Mouse (Mus musculus) midbrain, embryonic 16.5 days (tissue): Measurements from ENCODE around the gene Syk. TPM values are rescaled to one million over a fixed set of nuclear protein-coding genes. Genes with fewer than 3 reads are reported as not detected.

Source experiments
- ATAC-seq: fragments of 200-750 bp; cut with Nextera tagmentation; 2 replicates; pipeline ENCODE4 v1.8.0; 2017; ENCODE audit warnings: moderate TSS enrichment
- H3K27ac ChIP-seq: fragments of 300-500 bp; sonication (generic); 2 replicates; pipeline ENCODE4 v1.5.1; 2014; ENCODE audit warnings: mild to moderate bottlenecking, low read length, mixed read lengths
- H3K27me3 ChIP-seq: fragments of 300-500 bp; sonication (generic); 2 replicates; pipeline ENCODE4 v1.6.1; 2014; ENCODE audit warnings: low read depth, low read length, mixed read lengths; ENCODE audit not compliant: control insufficient read depth, insufficient read depth
- H3K36me3 ChIP-seq: fragments of 300-500 bp; sonication (generic); 2 replicates; pipeline ENCODE4 v1.6.1; 2014; ENCODE audit warnings: mild to moderate bottlenecking, low read length, moderate library complexity, mixed read lengths; ENCODE audit not compliant: control insufficient read depth, insufficient read depth
- H3K4me1 ChIP-seq: fragments of 300-500 bp; sonication (generic); 2 replicates; pipeline ENCODE4 v1.6.1; 2014; ENCODE audit warnings: mild to moderate bottlenecking, low read length, mixed read lengths; ENCODE audit not compliant: control insufficient read depth, insufficient read depth
- H3K4me2 ChIP-seq: fragments of 300-500 bp; sonication (generic); 2 replicates; pipeline ENCODE4 v1.6.1; 2014; ENCODE audit warnings: mild to moderate bottlenecking, low read length, mixed read lengths
- H3K4me3 ChIP-seq: fragments of 300-500 bp; sonication (generic); 2 replicates; pipeline ENCODE4 v1.5.1; 2014; ENCODE audit warnings: low read depth, mild to moderate bottlenecking, low read length, moderate library complexity, mixed read lengths
- H3K9ac ChIP-seq: fragments of 300-500 bp; sonication (generic); 2 replicates; pipeline ENCODE4 v1.6.1; 2014; ENCODE audit warnings: low read depth, low read length, mixed read lengths
- H3K9me3 ChIP-seq: fragments of 300-500 bp; sonication (generic); replicated peaks from 2 replicates; pipeline ENCODE4 v1.6.1; 2014; ENCODE audit warnings: mild to moderate bottlenecking, low read length, mixed read lengths; ENCODE audit not compliant: control insufficient read depth, poor library complexity, severe bottlenecking
- WGBS: fragments of 180-500 bp; shearing (Covaris S2); extraction: QIAGEN DNeasy Blood & Tissue Kit; methylation state at CpG from one replicate; pipeline ENCODE4 v1.1.7; 2014; 5-methylcytosine and 5-hydroxymethylcytosine counted together
- polyA plus RNA-seq: library from polyadenylated mRNA; unstranded; fragments of >200 nt; fragmentation: Nextera tagmentation; extraction: Ambion mirVana; gene quantifications from 2 replicates; pipeline ENCODE4 v1.2.1, GENCODE M21; 2015

The Syk gene
- polyA plus RNA-seq = 1.1 and 1.2 TPM in 2 replicates

DNA sequence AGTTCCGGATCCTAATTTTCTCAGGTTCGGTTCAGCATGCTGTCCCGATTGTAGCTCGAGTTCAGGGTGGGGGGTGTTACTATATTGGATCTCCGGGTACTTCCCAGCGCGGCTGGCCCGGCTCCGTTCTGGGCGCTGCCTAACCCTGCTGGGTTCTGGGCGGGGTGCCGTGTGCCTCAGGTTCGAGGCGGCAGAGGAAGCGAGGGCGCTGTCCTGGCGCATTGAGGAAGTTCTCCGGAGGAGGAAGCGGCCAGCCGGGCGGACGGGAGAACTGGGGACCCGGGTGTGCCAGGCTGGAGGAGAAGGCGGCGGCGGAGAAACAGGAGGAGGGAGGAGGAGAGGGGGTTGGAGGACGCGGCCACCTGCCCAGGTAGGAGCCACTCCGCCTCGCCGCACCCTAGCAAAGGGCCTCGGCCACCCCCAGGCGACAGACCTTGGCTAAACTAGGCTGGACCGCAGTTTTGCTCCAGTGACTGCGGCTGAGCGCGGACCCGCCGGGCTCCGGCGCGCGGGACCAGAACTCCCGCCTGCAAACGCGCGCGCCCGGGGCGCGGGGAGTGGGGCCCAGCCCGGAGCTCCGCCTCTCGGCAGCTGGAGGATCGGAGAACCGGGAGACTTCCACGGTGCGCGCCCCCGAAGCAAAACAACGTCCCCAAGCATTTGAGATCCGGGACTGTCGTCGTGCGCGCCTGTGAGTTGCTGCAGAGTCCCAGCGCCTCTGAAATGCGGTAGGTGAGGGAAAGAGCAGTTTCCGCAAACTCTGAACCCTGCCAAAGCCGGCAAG lies at the start of gene Syk:
TSS of gene Syk (plus strand) at position 296 of the 784 bp plus-strand sequence.
- Histone ChIP-seq H3K4me2 (peak within 1 kb of the TSS; percentile 98), H3K27ac (no peak within 1 kb of the TSS), H3K9ac (peak within 1 kb of the TSS; percentile 63), H3K9me3 (no peaks in the 10 kb centered on the region), H3K27me3 (peaks cover 18% of the 10 kb centered on the region), H3K36me3 (no peaks in the 10 kb centered on the region), H3K4me3 (peak within 1 kb of the TSS; percentile 61), H3K4me1 (peaks cover 4% of the 10 kb centered on the region; the same call in 1 of the 2 replicates)
- ATAC-seq = peak; percentile 56; the same call in 1 of the 2 replicates
- under 1% methylated on average over 70 of the region's 70 CpGs for WGBS

DNA sequence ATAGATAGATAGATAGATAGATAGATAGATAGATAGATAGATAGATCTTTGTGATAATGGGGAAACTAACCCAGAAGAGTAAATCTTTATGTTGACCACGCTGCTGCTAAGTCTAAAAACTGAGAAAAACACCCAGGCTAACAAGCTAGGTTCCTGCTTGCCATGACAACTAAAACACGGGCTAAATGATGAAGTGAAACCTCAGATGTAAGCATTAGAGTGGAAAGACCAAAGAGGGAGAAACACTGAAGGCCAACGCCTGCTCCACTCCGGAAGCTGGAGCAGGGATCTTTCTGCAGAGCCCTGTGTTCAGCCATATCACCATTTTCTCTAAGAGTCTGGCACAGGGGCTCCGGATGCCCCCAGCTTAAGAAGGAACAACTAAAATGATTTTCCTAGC lies 49.3 kb upstream of the Syk start:
- H3K9ac ChIP-seq = no peak overlapping the region
- H3K9me3 ChIP-seq = no peaks in the 10 kb centered on the region
- H3K4me2 ChIP-seq = no peak overlapping the region
- no peak overlapping the region for H3K4me3 ChIP-seq
- H3K27me3 ChIP-seq = 0 out of 2 replicates have a peak, but pooled peaks cover 2% of the 10 kb centered on the region
- no peaks in the 10 kb centered on the region for H3K36me3 ChIP-seq
- H3K4me1 ChIP-seq = peaks cover 2% of the 10 kb centered on the region; the same call in 1 of the 2 replicates
- no peak overlapping the region for H3K27ac ChIP-seq
- no peak for ATAC-seq
- WGBS = 77% methylated on average over 5 of the region's 5 CpGs

DNA sequence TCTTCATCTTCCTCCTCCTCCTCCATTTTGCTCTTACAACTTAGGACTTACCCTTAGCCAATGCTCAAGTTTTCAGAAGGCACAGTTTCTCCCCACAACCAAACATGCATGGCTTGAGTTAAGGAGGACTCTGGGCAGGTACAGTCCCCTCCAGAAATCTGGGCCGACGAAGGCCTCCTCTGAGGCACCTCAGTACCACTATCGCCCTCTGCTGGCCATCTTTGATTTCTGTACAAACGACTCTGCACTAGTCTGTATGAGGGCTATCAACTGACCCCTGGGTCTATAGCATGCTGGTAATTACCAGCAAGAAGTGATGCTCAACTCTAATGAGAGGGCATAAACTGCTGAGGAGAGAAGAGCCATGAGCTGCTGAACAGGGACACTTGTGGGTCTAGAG lies 47.4 kb upstream of the Syk start:
- H3K9ac ChIP-seq = no peak overlapping the region
- H3K9me3 ChIP-seq = no peaks in the 10 kb centered on the region
- under 1% methylated on average over 4 of the region's 4 CpGs for WGBS
- no peaks in the 10 kb centered on the region for H3K36me3 ChIP-seq
- no peaks in the 10 kb centered on the region for H3K4me1 ChIP-seq
- no peak overlapping the region for H3K4me3 ChIP-seq
- no peak overlapping the region for H3K4me2 ChIP-seq
- H3K27me3 ChIP-seq = 0 out of 2 replicates have a peak, but pooled peaks cover 2% of the 10 kb centered on the region
- ATAC-seq = no peak
- no peak overlapping the region for H3K27ac ChIP-seq

DNA sequence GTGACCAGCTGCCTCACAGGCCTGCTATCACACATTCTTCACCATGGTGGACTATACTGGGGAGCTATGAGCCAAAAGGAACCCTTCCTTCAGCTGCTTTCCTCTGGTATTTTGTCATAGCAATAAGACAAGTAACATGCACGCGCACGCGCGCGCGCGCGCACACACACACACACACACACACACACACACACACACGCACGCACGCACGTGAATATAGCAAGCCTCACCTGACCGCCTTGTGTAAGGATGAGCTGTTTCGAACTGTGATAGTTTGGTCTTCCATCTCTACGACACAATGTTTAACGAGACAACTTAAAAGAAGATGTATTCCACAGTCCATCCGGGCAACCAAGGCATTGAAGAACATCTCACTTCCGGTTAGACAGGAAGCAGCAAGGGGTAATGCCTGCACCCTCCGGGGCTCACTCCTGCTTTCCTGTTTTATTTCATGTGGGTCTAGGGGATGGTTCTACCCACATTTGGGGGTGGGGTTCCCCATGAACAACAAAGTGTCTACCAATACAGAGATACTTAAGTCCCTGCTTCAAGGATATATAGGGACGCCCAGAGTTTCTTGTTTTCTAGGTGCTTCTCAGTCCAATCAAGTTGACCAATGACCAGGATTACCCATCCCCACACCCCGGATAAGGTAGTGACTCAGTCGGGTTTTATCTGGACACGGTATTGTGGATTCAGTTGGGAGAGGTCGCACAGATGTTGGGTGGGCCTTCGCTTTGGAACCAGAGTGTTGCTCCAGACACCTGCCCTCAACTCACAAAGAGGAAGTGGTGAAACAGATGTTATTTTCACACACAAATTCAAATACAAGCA lies 45.0 kb upstream of the Syk start:
- 0 out of 2 replicates have a peak, but pooled peaks cover 2% of the 10 kb centered on the region for H3K27me3 ChIP-seq
- H3K4me2 ChIP-seq = no peak overlapping the region
- no peak for ATAC-seq
- WGBS = 95% methylated on average over 26 of the region's 26 CpGs
- H3K9me3 ChIP-seq = no peaks in the 10 kb centered on the region
- no peak overlapping the region for H3K4me3 ChIP-seq
- H3K36me3 ChIP-seq = no peaks in the 10 kb centered on the region
- no peak overlapping the region for H3K27ac ChIP-seq
- H3K9ac ChIP-seq = no peak overlapping the region
- H3K4me1 ChIP-seq = 0 out of 2 replicates have a peak, but pooled peaks cover 6% of the 10 kb centered on the region

DNA sequence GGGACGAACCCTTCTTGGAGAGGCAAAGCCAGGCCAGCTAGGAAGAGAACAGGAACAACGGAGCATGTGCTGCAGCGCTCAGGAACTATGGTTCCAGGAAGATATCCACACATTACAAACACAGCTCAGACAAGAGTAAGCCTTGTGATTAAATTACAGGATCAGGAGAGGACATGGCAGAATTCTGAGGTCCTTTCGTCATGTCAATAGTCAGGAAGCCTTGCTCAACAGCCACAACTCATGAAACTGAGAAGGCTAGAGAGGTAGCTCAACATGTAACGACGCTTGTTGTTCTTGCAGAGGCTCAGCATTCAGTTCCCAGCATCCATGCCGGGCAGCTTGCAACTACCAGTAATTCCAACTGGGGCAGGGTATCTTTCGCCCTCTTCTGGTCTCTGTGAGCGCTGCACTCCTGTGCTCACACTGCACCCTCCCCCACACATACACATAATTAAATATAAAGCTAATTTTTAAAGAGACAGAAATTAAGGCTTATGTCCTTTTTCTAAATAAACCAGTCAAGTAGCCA lies 44.3 kb upstream of the Syk start:
- WGBS = 92% methylated on average over 9 of the region's 9 CpGs
- H3K4me1 ChIP-seq = 0 out of 2 replicates have a peak, but pooled peaks cover 6% of the 10 kb centered on the region
- no peaks in the 10 kb centered on the region for H3K36me3 ChIP-seq
- no peak overlapping the region for H3K4me3 ChIP-seq
- H3K4me2 ChIP-seq = no peak overlapping the region
- H3K27me3 ChIP-seq = 0 out of 2 replicates have a peak, but pooled peaks cover 2% of the 10 kb centered on the region
- no peaks in the 10 kb centered on the region for H3K9me3 ChIP-seq
- H3K27ac ChIP-seq = no peak overlapping the region
- no peak overlapping the region for H3K9ac ChIP-seq
- ATAC-seq = no peak

DNA sequence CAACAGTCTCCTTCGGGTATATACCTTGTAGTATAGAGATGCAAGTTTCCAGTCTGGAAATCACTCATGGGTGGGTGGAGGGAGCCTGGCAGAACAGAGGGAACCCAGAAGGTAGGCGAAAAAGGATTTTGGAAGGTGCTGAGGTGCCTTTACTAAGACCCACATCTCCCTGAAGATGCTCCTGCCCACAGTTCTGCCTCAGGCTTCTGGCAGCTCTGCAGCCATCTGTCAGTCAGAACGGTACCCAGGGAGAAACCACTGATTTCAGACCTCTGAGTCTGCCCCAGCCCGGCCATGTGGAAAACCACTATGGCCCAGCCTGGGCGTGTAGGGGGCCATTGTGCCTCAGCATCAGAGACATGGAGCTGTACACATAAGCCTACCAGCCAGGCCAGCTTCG lies 43.5 kb upstream of the Syk start:
- H3K4me1 ChIP-seq = 0 out of 2 replicates have a peak, but pooled peaks cover 6% of the 10 kb centered on the region
- no peak for ATAC-seq
- no peaks in the 10 kb centered on the region for H3K36me3 ChIP-seq
- no peak overlapping the region for H3K9ac ChIP-seq
- 84% methylated on average over 6 of the region's 6 CpGs for WGBS
- no peak overlapping the region for H3K4me3 ChIP-seq
- H3K27me3 ChIP-seq = no peaks in the 10 kb centered on the region
- no peak overlapping the region for H3K4me2 ChIP-seq
- H3K27ac ChIP-seq = no peak overlapping the region
- H3K9me3 ChIP-seq = no peaks in the 10 kb centered on the region

DNA sequence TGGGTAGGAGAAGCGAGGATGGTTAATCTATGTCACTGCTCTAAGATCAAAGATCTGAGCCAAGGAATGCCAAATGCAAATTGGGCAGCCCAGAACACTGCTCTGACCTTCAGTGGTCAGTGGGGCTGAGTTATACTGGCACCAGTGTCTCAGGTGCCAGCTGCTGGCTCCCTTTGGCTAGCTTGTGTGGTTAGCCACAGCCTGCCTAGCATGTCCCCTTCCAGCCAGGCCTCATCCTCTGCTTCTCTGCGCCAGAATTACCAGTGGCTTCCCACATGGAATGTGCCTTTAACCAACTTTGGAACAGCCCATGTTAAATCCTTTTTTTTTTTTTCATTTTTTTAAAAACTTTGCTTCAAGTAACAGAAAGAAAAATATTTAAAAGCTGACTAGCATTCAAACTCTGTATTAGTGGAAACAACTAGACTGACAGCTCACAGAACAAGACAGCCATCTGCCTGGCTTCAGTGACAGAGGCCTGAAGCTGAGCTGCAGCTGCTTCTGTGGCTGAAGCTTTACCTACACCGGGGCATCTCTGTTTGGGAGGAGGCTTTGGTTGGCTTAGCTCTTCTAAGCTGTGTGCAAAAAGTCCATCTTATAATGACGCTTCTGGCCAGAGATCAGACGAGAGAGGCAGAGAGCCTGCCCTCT lies 41.5 kb upstream of the Syk start:
- 0 out of 2 replicates have a peak overlapping the region, but pooled peaks have one; percentile 7 for H3K27ac ChIP-seq
- no peaks in the 10 kb centered on the region for H3K9me3 ChIP-seq
- H3K4me3 ChIP-seq = no peak overlapping the region
- peaks cover 6% of the 10 kb centered on the region; the same call in 1 of the 2 replicates for H3K4me1 ChIP-seq
- H3K4me2 ChIP-seq = no peak overlapping the region
- WGBS = 64% methylated on average over 5 of the region's 5 CpGs
- ATAC-seq = no peak
- H3K9ac ChIP-seq = no peak overlapping the region
- no peaks in the 10 kb centered on the region for H3K36me3 ChIP-seq
- H3K27me3 ChIP-seq = no peaks in the 10 kb centered on the region

DNA sequence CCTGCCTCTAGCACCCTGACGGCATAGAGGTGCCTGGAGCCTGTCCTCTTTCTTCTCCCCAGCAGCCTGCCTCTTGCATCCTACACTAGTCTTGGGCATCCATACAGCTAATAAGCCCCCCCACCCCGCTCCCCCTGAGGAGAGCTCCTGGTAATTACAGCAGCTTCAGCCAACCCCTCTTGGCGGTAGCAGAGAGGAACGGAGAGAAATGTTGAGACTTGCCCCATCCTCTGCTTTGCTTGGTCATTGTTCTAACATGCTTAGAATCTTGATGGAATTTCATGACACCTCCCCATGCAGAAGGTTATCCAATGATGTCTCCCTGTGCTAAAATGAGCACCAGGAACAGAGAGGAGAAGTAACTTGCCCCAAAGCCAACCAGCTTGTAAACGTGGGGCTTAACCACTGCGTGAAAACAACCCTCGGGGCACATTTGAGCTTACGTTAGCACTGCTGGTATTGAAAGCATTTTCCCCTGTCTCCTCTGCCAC lies 40.9 kb upstream of the Syk start:
- Histone ChIP-seq H3K9me3 (no peaks in the 10 kb centered on the region), H3K4me2 (no peak overlapping the region), H3K36me3 (no peaks in the 10 kb centered on the region), H3K27me3 (no peaks in the 10 kb centered on the region), H3K9ac (no peak overlapping the region), H3K4me1 (peaks cover 8% of the 10 kb centered on the region; the same call in 1 of the 2 replicates), H3K4me3 (no peak overlapping the region), H3K27ac (no peak overlapping the region)
- no peak for ATAC-seq
- WGBS = 67% methylated on average over 8 of the region's 8 CpGs
